Mouse (Mus musculus): ENCODE results near the gene Tmem268.

Gene Tmem268

GRCm38 (mm10) chr4:63555111-63555510 is 3.5 kb upstream of the Tmem268 start:
- ATAC-seq (ENCODE audit: low TSS enrichment) = no peak

- no peak for ATAC-seq (ENCODE audit: low TSS enrichment)
These were observed 1.9 kb upstream of the Tmem268 start for GRCm38 (mm10) chr4:63556665-63557064.

GRCm38 (mm10) chr4:63557124-63558059 is 1.2 kb upstream of the Tmem268 start:
- peak; percentile 7; the same call in 1 of the 2 replicates for ATAC-seq (ENCODE audit: low TSS enrichment)

- peak; percentile 20 for ATAC-seq (ENCODE audit: low TSS enrichment)
These were observed 631 bp downstream of the Tmem268 start for GRCm38 (mm10) chr4:63559127-63559697.

GRCm38 (mm10) chr4:63560079-63560478 is 1.5 kb downstream of the Tmem268 start:
- no peak for ATAC-seq (ENCODE audit: low TSS enrichment)

- no peak for ATAC-seq (ENCODE audit: low TSS enrichment)
These were observed 3.5 kb downstream of the Tmem268 start for GRCm38 (mm10) chr4:63561861-63562675.

GRCm38 (mm10) chr4:63562742-63563141 is 4.2 kb downstream of the Tmem268 start:
- ATAC-seq (ENCODE audit: low TSS enrichment) = no peak

- no peak for ATAC-seq (ENCODE audit: low TSS enrichment)
These were observed 9.3 kb downstream of the Tmem268 start for GRCm38 (mm10) chr4:63567712-63568390.

GRCm38 (mm10) chr4:63569322-63569721 is 10.7 kb downstream of the Tmem268 start:
- ATAC-seq (ENCODE audit: low TSS enrichment) = no peak

GRCm38 (mm10) chr4:63570208-63570781 is 11.7 kb downstream of the Tmem268 start:
- no peak for ATAC-seq (ENCODE audit: low TSS enrichment)

GRCm38 (mm10) chr4:63572621-63573020 is 14.0 kb downstream of the Tmem268 start:
- ATAC-seq (ENCODE audit: low TSS enrichment) = no peak

GRCm38 (mm10) chr4:63579649-63580048 is 21.1 kb downstream of the Tmem268 start:
- no peak; the same call in 1 of the 2 replicates for ATAC-seq (ENCODE audit: low TSS enrichment)

GRCm38 (mm10) chr4:63580078-63580477 is 21.5 kb downstream of the Tmem268 start:
- peak; percentile 77 for ATAC-seq (ENCODE audit: low TSS enrichment)

- no peak for ATAC-seq (ENCODE audit: low TSS enrichment)
These were observed 24.0 kb downstream of the Tmem268 start for GRCm38 (mm10) chr4:63582580-63582979.

GRCm38 (mm10) chr4:63585216-63585615 is 26.6 kb downstream of the Tmem268 start:
- ATAC-seq (ENCODE audit: low TSS enrichment) = no peak

- ATAC-seq (ENCODE audit: low TSS enrichment) = no peak
These were observed 27.7 kb downstream of the Tmem268 start for GRCm38 (mm10) chr4:63586240-63586639.

- no peak for ATAC-seq (ENCODE audit: low TSS enrichment)
These were observed 31.4 kb downstream of the Tmem268 start for GRCm38 (mm10) chr4:63589987-63590386.

- no peak for ATAC-seq (ENCODE audit: low TSS enrichment)
These were observed 32.0 kb downstream of the Tmem268 start for GRCm38 (mm10) chr4:63590538-63590937.

GRCm38 (mm10) chr4:63594459-63595110 is 36.0 kb downstream of the Tmem268 start:
- no peak for ATAC-seq (ENCODE audit: low TSS enrichment)

- ATAC-seq (ENCODE audit: low TSS enrichment) = no peak
These were observed 36.7 kb downstream of the Tmem268 start for GRCm38 (mm10) chr4:63595259-63595658.

GRCm38 (mm10) chr4:63596010-63596409 is 37.4 kb downstream of the Tmem268 start:
- no peak for ATAC-seq (ENCODE audit: low TSS enrichment)
